Mouse (Mus musculus) hindbrain, embryonic 16.5 days (tissue): Measurements from ENCODE around the gene Skint11. TPM values are rescaled to one million over a fixed set of nuclear protein-coding genes. Genes with fewer than 3 reads are reported as not detected.
"Not testable (repeated sequence)": the region's sequence is repeated elsewhere in the genome, so short reads cannot be mapped to it uniquely, and the experiment has no call there.

Experiments
- ATAC-seq: fragments of 200-750 bp; cut with Nextera tagmentation; 2 replicates; pipeline ENCODE4 v1.8.0; 2017; ENCODE audit warnings: moderate TSS enrichment, moderate library complexity
- H3K27ac ChIP-seq: fragments of 300-500 bp; sonication (generic); 2 replicates; pipeline ENCODE4 v1.5.1; 2014; ENCODE audit warnings: low read depth, mild to moderate bottlenecking, control low read depth, low read length, moderate library complexity
- H3K27me3 ChIP-seq: fragments of 300-500 bp; sonication (generic); replicated peaks from 2 replicates; pipeline ENCODE4 v1.6.1; 2014; ENCODE audit warnings: low read length; ENCODE audit not compliant: control insufficient read depth, insufficient read depth
- H3K36me3 ChIP-seq: fragments of 300-500 bp; sonication (generic); 2 replicates; pipeline ENCODE4 v1.6.1; 2014; ENCODE audit warnings: mild to moderate bottlenecking, low read length, moderate library complexity, mixed read lengths; ENCODE audit not compliant: control insufficient read depth, insufficient read depth
- H3K4me1 ChIP-seq: fragments of 300-500 bp; sonication (generic); 2 replicates; pipeline ENCODE4 v1.6.1; 2014; ENCODE audit warnings: low read depth, low read length; ENCODE audit not compliant: control insufficient read depth, insufficient read depth
- H3K4me2 ChIP-seq: fragments of 300-500 bp; sonication (generic); 2 replicates; pipeline ENCODE4 v1.6.1; 2014; ENCODE audit warnings: mild to moderate bottlenecking, low read length, control low read depth, moderate library complexity
- H3K4me3 ChIP-seq: fragments of 300-500 bp; sonication (generic); 2 replicates; pipeline ENCODE4 v1.5.1; 2014; ENCODE audit warnings: mild to moderate bottlenecking, low read length, control low read depth, moderate library complexity
- H3K9ac ChIP-seq: fragments of 300-500 bp; sonication (generic); 2 replicates; pipeline ENCODE4 v1.6.1; 2014; ENCODE audit warnings: low read depth, mild to moderate bottlenecking, control low read depth, low read length, moderate library complexity
- H3K9me3 ChIP-seq: fragments of 300-500 bp; sonication (generic); 2 replicates; pipeline ENCODE4 v1.6.1; 2014; ENCODE audit warnings: mild to moderate bottlenecking, low read length, moderate library complexity; ENCODE audit not compliant: control insufficient read depth
- WGBS: fragments of 180-500 bp; shearing (Covaris S2); extraction: QIAGEN DNeasy Blood & Tissue Kit; methylation state at CpG from one replicate; pipeline ENCODE4 v1.1.7; 2014; 5-methylcytosine and 5-hydroxymethylcytosine counted together
- polyA plus RNA-seq: library from polyadenylated mRNA; unstranded; fragments of >200 nt; fragmentation: Nextera tagmentation; extraction: Ambion mirVana; gene quantifications from 2 replicates; pipeline ENCODE4 v1.2.1, GENCODE M21; 2015

Skint11 gene
- not detected in 2 replicates for polyA plus RNA-seq

GRCm38 (mm10) chr4:114163084-114163483 is at the start of gene Skint11:
TSS of gene Skint11 (plus strand) at chr4:114163384.
- Histone ChIP-seq H3K9ac (no peak within 1 kb of the TSS), H3K4me1 (no peaks in the 10 kb centered on the region), H3K4me2 (no peak within 1 kb of the TSS), H3K4me3 (no peak within 1 kb of the TSS), H3K36me3 (no peaks in the 10 kb centered on the region), H3K9me3 (peaks cover 4% of the 10 kb centered on the region; the same call in 1 of the 2 replicates), H3K27ac (no peak within 1 kb of the TSS), H3K27me3 (no peaks in the 10 kb centered on the region)
- WGBS: 87% methylated on average over 1 of the region's 1 CpGs
- ATAC-seq: no peak

- H3K4me3 ChIP-seq: no peak overlapping the region
- no peaks in the 10 kb centered on the region for H3K36me3 ChIP-seq
- H3K9ac ChIP-seq: no peak overlapping the region
- H3K4me1 ChIP-seq: no peaks in the 10 kb centered on the region
- no peak for ATAC-seq
- H3K9me3 ChIP-seq: no peaks in the 10 kb centered on the region; the same call in 1 of the 2 replicates
- H3K27ac ChIP-seq: no peak overlapping the region
- H3K4me2 ChIP-seq: no peak overlapping the region
- no peaks in the 10 kb centered on the region for H3K27me3 ChIP-seq
Observed at GRCm38 (mm10) chr4:114161149-114161548, 2.0 kb upstream of the Skint11 start.

- H3K4me1 ChIP-seq, H3K4me2 ChIP-seq, H3K27ac ChIP-seq, ATAC-seq, H3K27me3 ChIP-seq, H3K9me3 ChIP-seq, H3K9ac ChIP-seq, H3K4me3 ChIP-seq, H3K36me3 ChIP-seq: not testable (repeated sequence)
- 26% methylated on average over 5 of the region's 6 CpGs for WGBS
Observed at GRCm38 (mm10) chr4:114172898-114173297, 9.7 kb downstream of the Skint11 start.

- not testable (repeated sequence) for H3K36me3 ChIP-seq, H3K4me3 ChIP-seq, H3K27me3 ChIP-seq, H3K9me3 ChIP-seq, H3K4me1 ChIP-seq, ATAC-seq, H3K9ac ChIP-seq, H3K4me2 ChIP-seq, H3K27ac ChIP-seq
- WGBS: 31% methylated on average over 1 of the region's 1 CpGs
Observed at GRCm38 (mm10) chr4:114256906-114257305, 93.7 kb downstream of the Skint11 start.

Other genes with a start within 250 kb of the Skint11 start
- gene Skint5, start 163.9 kb upstream of the Skint11 start, polyA plus RNA-seq: not detected in 2 replicates
- gene Trabd2b, start 243.3 kb downstream of the Skint11 start, polyA plus RNA-seq: 0.50 and 0.85 TPM in 2 replicates